Mouse (Mus musculus) small intestine, adult 2 months (tissue): ENCODE measurements at regions not wholly inside any gene's neighbourhood (a gene's known extent, or its start where the extent isn't known, plus 50 kb on each side); places are given as distances from the start of the nearest gene placed in this dataset.

Experiments used
- CTCF ChIP-seq: fragments of 200-500 bp; IDR thresholded peaks from 2 replicates; pipeline ENCODE4 v1.5.1; 2012; ENCODE audit warnings: low read depth, mild to moderate bottlenecking, control low read depth, inconsistent platforms, low read length, moderate library complexity, mixed read lengths; ENCODE audit not compliant: insufficient replicate concordance, insufficient read length; ENCODE audit errors: extremely low read depth
- POLR2A ChIP-seq: fragments of 200-500 bp; IDR thresholded peaks from 2 replicates; pipeline ENCODE4 v1.6.1; 2012; ENCODE audit warnings: low read depth, mild to moderate bottlenecking, control low read depth, inconsistent platforms, low read length, moderate library complexity

DNA sequence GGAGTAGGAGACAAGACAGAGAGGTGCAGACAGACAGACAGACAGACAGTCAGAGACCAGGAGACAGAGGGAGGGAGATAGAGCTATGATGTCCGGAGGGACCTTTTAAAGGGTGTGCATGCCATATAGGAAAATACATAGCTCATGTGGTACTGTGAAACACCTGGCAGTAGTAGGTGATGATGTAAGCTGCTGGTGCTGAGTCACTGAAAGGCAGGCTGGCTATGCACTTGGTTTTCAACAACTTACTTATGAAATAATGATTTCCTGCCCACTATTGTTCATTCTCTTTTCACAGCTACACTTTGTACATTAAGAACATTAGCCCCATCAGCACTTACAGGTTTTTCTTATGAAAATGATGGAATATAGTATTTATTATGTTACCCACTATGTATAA lies 196.2 kb downstream of the Aldoart1 start:
- TF ChIP-seq POLR2A (no peak), CTCF (no peak)
